Mouse (Mus musculus) hindbrain, embryonic 14.5 days (tissue): ENCODE data around the gene Prpf6. TPM values are rescaled to one million over a fixed set of nuclear protein-coding genes. Genes with fewer than 3 reads are reported as not detected.

Experiments
- ATAC-seq: fragments of 200-750 bp; cut with Nextera tagmentation; 2 replicates; pipeline ENCODE4 v1.8.0; 2017; ENCODE audit warnings: moderate number of reproducible peaks, mild to moderate bottlenecking, moderate TSS enrichment, moderate library complexity; ENCODE audit not compliant: low FRiP score
- DNase-seq: peaks from one replicate; pipeline ENCODE4 v3.0.0-alpha.2; 2015; ENCODE audit warnings: low spot score
- H3K27ac ChIP-seq: fragments of 300-500 bp; sonication (generic); 2 replicates; pipeline ENCODE4 v1.5.1; 2014; ENCODE audit warnings: mild to moderate bottlenecking, moderate library complexity
- H3K27me3 ChIP-seq: fragments of 300-500 bp; sonication (generic); 2 replicates; pipeline ENCODE4 v1.6.1; 2014; ENCODE audit warnings: mild to moderate bottlenecking, low read length, mixed read lengths; ENCODE audit not compliant: control insufficient read depth, insufficient read depth
- H3K36me3 ChIP-seq: fragments of 300-500 bp; sonication (generic); replicated peaks from 2 replicates; pipeline ENCODE4 v1.6.1; 2014; ENCODE audit not compliant: control insufficient read depth, insufficient read depth
- H3K4me1 ChIP-seq: fragments of 300-500 bp; sonication (generic); replicated peaks from 2 replicates; pipeline ENCODE4 v1.6.1; 2014; ENCODE audit warnings: antibody characterized with exemption, low read length, mixed read lengths; ENCODE audit not compliant: control insufficient read depth, insufficient read depth
- H3K4me2 ChIP-seq: fragments of 300-500 bp; sonication (generic); replicated peaks from 2 replicates; pipeline ENCODE4 v1.6.1; 2014; ENCODE audit warnings: mild to moderate bottlenecking, moderate library complexity
- H3K4me3 ChIP-seq: fragments of 300-500 bp; sonication (generic); replicated peaks from 2 replicates; pipeline ENCODE4 v1.5.1; 2014; ENCODE audit warnings: mild to moderate bottlenecking, low read length
- H3K9ac ChIP-seq: fragments of 300-500 bp; sonication (generic); 2 replicates; pipeline ENCODE4 v1.6.1; 2014
- H3K9me3 ChIP-seq: fragments of 300-500 bp; sonication (generic); 2 replicates; pipeline ENCODE4 v1.6.1; 2016; ENCODE audit warnings: low read length; ENCODE audit not compliant: control insufficient read depth
- WGBS: fragments of 180-500 bp; shearing (Covaris S2); extraction: QIAGEN DNeasy Blood & Tissue Kit; methylation state at CpG from one replicate; pipeline ENCODE4 v1.1.7; 2014; 5-methylcytosine and 5-hydroxymethylcytosine counted together
- microRNA-seq: library from miRNA; unstranded; fragments of <30 nt; microRNA quantifications from one replicate; pipeline ENCODE4, GENCODE M21; 2016
- polyA plus RNA-seq: library from polyadenylated mRNA; unstranded; fragments of >200 nt; fragmentation: Nextera tagmentation; extraction: Ambion mirVana; gene quantifications from 2 replicates; pipeline ENCODE4 v1.2.1, GENCODE M21; 2014

Gene Prpf6
- polyA plus RNA-seq, 1 experiment from 2014 or later = 53.9 TPM

DNA sequence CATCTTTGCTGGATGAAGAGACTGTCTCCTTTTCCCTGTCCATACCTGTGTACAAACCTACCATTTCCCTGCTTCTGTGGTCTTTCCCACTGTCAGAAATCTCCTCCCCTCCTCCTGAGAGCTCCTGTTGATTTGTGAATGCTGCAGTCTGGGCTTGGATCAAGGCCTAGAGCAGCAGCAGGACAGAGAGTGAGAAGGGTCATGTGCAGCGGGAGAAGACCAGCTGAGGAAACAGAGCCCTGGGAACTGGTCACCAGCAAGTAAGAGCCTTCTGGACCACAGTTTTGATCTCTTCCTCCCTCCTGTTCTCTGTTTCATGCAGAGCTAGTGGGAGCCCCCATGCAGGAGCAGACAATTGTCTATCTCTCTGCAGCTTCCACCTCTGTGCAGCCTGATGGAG lies 104.1 kb downstream of the Prpf6 start:
- no peak for DNase-seq
- Histone ChIP-seq H3K4me1 (peaks cover 10% of the 10 kb centered on the region), H3K4me3 (no peak overlapping the region), H3K9me3 (no peaks in the 10 kb centered on the region), H3K4me2 (no peak overlapping the region), H3K27me3 (no peaks in the 10 kb centered on the region), H3K36me3 (no peaks in the 10 kb centered on the region), H3K9ac (no peak overlapping the region), H3K27ac (no peak overlapping the region)
- no peak for ATAC-seq
- 64% methylated on average over 1 of the region's 1 CpGs for WGBS

GRCm38 (mm10) chr2:181696801-181697420 lies 105.2 kb downstream of the Prpf6 start:
- 79% methylated on average over 33 of the region's 33 CpGs for WGBS
- peaks cover 10% of the 10 kb centered on the region for H3K4me1 ChIP-seq
- ATAC-seq (no peak), DNase-seq (no peak)
- H3K27me3 ChIP-seq = no peaks in the 10 kb centered on the region
- no peaks in the 10 kb centered on the region for H3K9me3 ChIP-seq
- no peaks in the 10 kb centered on the region for H3K36me3 ChIP-seq
- H3K27ac ChIP-seq = no peak overlapping the region
- H3K4me2 ChIP-seq = no peak overlapping the region
- H3K4me3 ChIP-seq = no peak overlapping the region
- no peak overlapping the region for H3K9ac ChIP-seq

GRCm38 (mm10) chr2:181698241-181698640 lies 106.6 kb downstream of the Prpf6 start, which contains the start of gene Lkaaear1:
TSS of gene Lkaaear1 (minus strand) at chr2:181698442.
- Histone ChIP-seq H3K4me2 (no peak within 1 kb of the TSS), H3K27me3 (no peaks in the 10 kb centered on the region), H3K4me1 (peaks cover under 1% of the 10 kb centered on the region; the same call in 1 of the 2 replicates), H3K9ac (no peak within 1 kb of the TSS), H3K9me3 (no peaks in the 10 kb centered on the region), H3K27ac (no peak within 1 kb of the TSS), H3K36me3 (no peaks in the 10 kb centered on the region), H3K4me3 (no peak within 1 kb of the TSS)
- WGBS = 47% methylated on average over 5 of the region's 5 CpGs
- DNase-seq (no peak), ATAC-seq (no peak)

Small RNA genes within 50 kb of the gene (microRNA-seq; reads per million reads assigned to microRNA genes)
- not detected for gene Mir7006

Other genes with a start within 250 kb of the Prpf6 start
- 66.7 and 67.6 TPM in 2 replicates for gene Zgpat, start 226.9 kb upstream of the Prpf6 start, polyA plus RNA-seq
- 62.3 and 63.3 TPM in 2 replicates for gene Arfrp1, start 226.5 kb upstream of the Prpf6 start, polyA plus RNA-seq
- 39.7 and 47.4 TPM in 2 replicates for gene Lime1, start 211.8 kb upstream of the Prpf6 start, polyA plus RNA-seq
- 19.2 and 20.2 TPM in 2 replicates for gene Zbtb46, start 132.4 kb upstream of the Prpf6 start, polyA plus RNA-seq
- gene Abhd16b, start 98.7 kb upstream of the Prpf6 start, polyA plus RNA-seq = not detected in 2 replicates
- gene Tpd52l2, start 94.7 kb upstream of the Prpf6 start, polyA plus RNA-seq = 105 and 109 TPM in 2 replicates
- 234 and 264 TPM in 2 replicates for gene Dnajc5, start 71.4 kb upstream of the Prpf6 start, polyA plus RNA-seq
- 57.2 and 60.7 TPM in 2 replicates for gene Uckl1, start 7.0 kb upstream of the Prpf6 start, polyA plus RNA-seq
- gene Zfp512b, start 935 bp downstream of the Prpf6 start, polyA plus RNA-seq = 68.3 and 86.2 TPM in 2 replicates
- gene Samd10, start 7.3 kb downstream of the Prpf6 start, polyA plus RNA-seq = 192 and 211 TPM in 2 replicates
- gene Gm29797, start 65.2 kb downstream of the Prpf6 start, polyA plus RNA-seq = 0.27 TPM in 1 of 2 replicates, not detected in the other
- 19.3 and 20.9 TPM in 2 replicates for gene Sox18, start 79.8 kb downstream of the Prpf6 start, polyA plus RNA-seq
- 40.6 and 50.4 TPM in 2 replicates for gene Tcea2, start 88.4 kb downstream of the Prpf6 start, polyA plus RNA-seq
- 69.0 and 73.0 TPM in 2 replicates for gene Rgs19, start 102.1 kb downstream of the Prpf6 start, polyA plus RNA-seq
- not detected in 2 replicates for gene Lkaaear1, start 106.6 kb downstream of the Prpf6 start, polyA plus RNA-seq
- gene Oprl1, start 123.1 kb downstream of the Prpf6 start, polyA plus RNA-seq = 102 and 108 TPM in 2 replicates
- 16.1 and 18.1 TPM in 2 replicates for gene Myt1, start 171.5 kb downstream of the Prpf6 start, polyA plus RNA-seq
- gene Pcmtd2, start 246.0 kb downstream of the Prpf6 start, polyA plus RNA-seq = 29.0 and 32.6 TPM in 2 replicates